Mouse (Mus musculus): ENCODE measurements around the gene Bhmt. TPM values are rescaled to one million over a fixed set of nuclear protein-coding genes. Genes with fewer than 3 reads are reported as not detected.
A peak's percentile ranks its signal among the peaks of the same experiment; 100 is the strongest.

Bhmt gene
- 0.59 and 1.8 TPM in 2 replicates for polyA plus RNA-seq (2015; fragmentation: Nextera tagmentation; extraction: Ambion mirVana)

DNA sequence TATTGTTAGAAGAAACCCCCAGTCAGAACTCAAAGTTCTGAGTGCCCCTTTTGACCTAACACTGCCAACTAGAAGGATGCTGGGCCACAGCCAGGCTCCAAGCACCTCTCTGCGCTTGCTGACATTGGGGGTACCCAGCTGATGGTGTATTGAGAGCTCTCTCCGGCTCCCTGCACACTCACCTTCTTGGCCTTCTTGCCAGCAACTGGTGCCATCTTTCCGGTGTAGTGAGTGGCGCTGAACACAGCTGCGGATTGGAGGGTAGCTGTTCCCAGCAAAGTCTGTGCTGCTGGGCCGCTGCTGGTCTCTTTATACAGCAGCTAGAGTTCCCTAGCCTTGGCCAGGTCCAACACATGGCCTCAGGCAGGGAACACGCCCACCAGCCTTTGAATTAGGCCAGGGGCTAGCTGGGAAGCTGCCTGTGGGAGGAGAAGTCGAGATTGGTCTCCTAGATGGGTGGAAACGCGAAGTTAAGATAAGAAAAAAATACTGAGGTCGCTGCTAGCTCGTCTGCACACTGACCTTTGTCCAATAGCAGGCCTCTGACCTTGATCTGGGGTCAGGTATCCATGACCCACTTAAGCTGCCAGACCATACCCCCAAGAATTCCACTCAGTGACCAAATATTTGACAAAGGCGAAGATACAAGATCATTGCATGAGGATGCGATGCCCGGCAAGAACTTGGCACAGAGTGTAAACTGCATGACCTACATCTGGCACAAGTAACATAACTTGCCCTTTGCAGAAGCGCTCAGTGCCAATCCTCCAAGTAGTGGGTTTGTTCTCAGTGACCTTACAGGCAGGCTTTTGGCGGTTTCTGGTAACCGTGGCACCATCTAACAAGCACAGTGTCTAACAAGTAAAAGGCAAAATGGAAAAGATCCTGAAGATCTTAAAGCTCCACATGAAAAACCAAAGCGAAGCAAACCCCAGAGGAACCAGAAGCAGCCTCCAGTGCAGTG lies at the start of gene Bhmt:
Bhmt (minus strand) TSS at position 680 of the 964 bp plus-strand sequence.
- Histone ChIP-seq H3K36me3 (ENCODE audit: control insufficient read depth, insufficient read depth, low read length) (no peaks in the 10 kb centered on the region), H3K9ac (ENCODE audit: low read depth, low read length) (no peak within 1 kb of the TSS), H3K27me3 (replicated peaks; ENCODE audit: control insufficient read depth, insufficient read depth, low read length) (no peaks in the 10 kb centered on the region), H3K27ac (ENCODE audit: low read length) (no peak within 1 kb of the TSS), H3K9me3 (ENCODE audit: control insufficient read depth, low read length) (no peaks in the 10 kb centered on the region), H3K4me3 (ENCODE audit: low read length) (no peak within 1 kb of the TSS), H3K4me1 (ENCODE audit: control insufficient read depth, insufficient read depth, low read length) (no peaks in the 10 kb centered on the region), H3K4me2 (ENCODE audit: low read depth, low read length) (no peak within 1 kb of the TSS)
- 0 out of 2 replicates have a peak, but pooled peaks have one; percentile 36 for ATAC-seq
- 65% methylated on average over 19 of the region's 19 CpGs for WGBS

DNA sequence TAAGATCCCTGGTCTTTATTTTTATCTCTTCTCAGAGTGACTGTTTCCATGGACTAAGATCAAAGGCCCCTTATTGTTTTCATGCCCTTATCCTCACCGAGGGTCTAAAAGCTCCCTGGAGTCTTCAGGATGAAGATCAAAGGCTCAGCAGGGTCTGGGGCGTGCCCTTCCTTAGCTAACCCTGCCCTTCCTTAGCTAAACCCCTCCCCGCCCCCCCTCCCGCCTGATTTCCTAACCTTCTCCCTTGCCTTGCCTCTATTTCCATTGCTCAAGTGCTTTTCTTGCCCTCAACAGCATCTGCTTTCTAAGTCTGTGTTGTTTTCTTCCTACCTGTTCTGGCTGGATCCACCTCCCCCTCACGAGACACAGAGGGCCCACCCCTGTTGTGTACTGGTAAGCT lies 49.6 kb upstream of the Bhmt start:
- Histone ChIP-seq H3K9me3 (ENCODE audit: control insufficient read depth, low read length) (no peaks in the 10 kb centered on the region), H3K9ac (ENCODE audit: low read depth, low read length) (no peak overlapping the region), H3K4me2 (ENCODE audit: low read depth, low read length) (no peak overlapping the region), H3K4me3 (ENCODE audit: low read length) (no peak overlapping the region), H3K36me3 (ENCODE audit: control insufficient read depth, insufficient read depth, low read length) (no peaks in the 10 kb centered on the region), H3K27ac (ENCODE audit: low read length) (no peak overlapping the region), H3K27me3 (replicated peaks; ENCODE audit: control insufficient read depth, insufficient read depth, low read length) (no peaks in the 10 kb centered on the region), H3K4me1 (ENCODE audit: control insufficient read depth, insufficient read depth, low read length) (no peaks in the 10 kb centered on the region)
- 20% methylated on average over 5 of the region's 5 CpGs for WGBS
- no peak for ATAC-seq

DNA sequence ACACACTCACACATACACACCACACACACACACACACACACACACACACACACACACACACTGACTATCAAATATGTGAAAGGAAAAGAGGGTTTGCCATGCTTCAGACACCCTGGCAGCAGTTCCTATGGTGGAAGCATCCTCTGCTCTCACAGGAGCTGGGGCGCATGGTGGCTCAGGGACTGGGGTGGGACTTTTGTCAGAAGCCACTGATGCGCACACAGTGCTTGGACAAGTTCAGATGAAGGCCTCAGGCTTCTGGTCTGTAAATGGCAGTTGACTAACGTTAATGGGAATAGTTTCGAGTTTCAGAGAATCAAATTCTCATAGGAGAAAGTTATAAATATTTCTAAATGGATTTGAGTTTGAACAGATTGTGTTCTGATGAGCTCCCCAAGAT lies 47.5 kb upstream of the Bhmt start:
- no peaks in the 10 kb centered on the region for H3K27me3 ChIP-seq (replicated peaks; ENCODE audit: control insufficient read depth, insufficient read depth, low read length)
- no peak overlapping the region for H3K9ac ChIP-seq (ENCODE audit: low read depth, low read length)
- no peaks in the 10 kb centered on the region for H3K9me3 ChIP-seq (ENCODE audit: control insufficient read depth, low read length)
- H3K4me3 ChIP-seq (ENCODE audit: low read length): no peak overlapping the region
- WGBS: 83% methylated on average over 4 of the region's 4 CpGs
- no peaks in the 10 kb centered on the region for H3K4me1 ChIP-seq (ENCODE audit: control insufficient read depth, insufficient read depth, low read length)
- no peaks in the 10 kb centered on the region for H3K36me3 ChIP-seq (ENCODE audit: control insufficient read depth, insufficient read depth, low read length)
- H3K27ac ChIP-seq (ENCODE audit: low read length): no peak overlapping the region
- H3K4me2 ChIP-seq (ENCODE audit: low read depth, low read length): no peak overlapping the region
- no peak for ATAC-seq

DNA sequence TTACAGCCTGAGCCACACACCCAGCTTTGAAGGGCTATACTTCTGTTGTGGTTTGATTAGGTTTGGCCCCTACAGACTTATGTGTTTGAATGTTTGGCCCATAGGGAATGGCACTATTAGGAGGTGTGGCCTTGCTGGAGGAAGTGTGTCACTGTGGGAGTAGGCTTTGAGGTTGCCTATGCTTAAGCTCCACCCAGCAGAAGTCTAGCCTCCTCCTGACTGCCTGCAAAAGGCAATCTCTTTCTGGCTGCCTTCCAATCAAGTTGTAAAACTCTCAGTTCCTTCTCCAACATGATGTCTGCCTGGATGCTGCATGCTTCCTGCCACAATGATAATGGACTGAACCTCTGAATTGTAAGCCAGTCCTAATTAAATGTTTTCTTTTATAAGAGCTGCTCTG lies 45.6 kb upstream of the Bhmt start:
- peak; percentile 76 for ATAC-seq
- H3K27me3 ChIP-seq (replicated peaks; ENCODE audit: control insufficient read depth, insufficient read depth, low read length): no peaks in the 10 kb centered on the region
- H3K4me3 ChIP-seq (ENCODE audit: low read length): no peak overlapping the region
- H3K36me3 ChIP-seq (ENCODE audit: control insufficient read depth, insufficient read depth, low read length): no peaks in the 10 kb centered on the region
- no peak overlapping the region for H3K9ac ChIP-seq (ENCODE audit: low read depth, low read length)
- no peaks in the 10 kb centered on the region for H3K9me3 ChIP-seq (ENCODE audit: control insufficient read depth, low read length)
- H3K4me2 ChIP-seq (ENCODE audit: low read depth, low read length): no peak overlapping the region
- H3K27ac ChIP-seq (ENCODE audit: low read length): no peak overlapping the region
- no peaks in the 10 kb centered on the region for H3K4me1 ChIP-seq (ENCODE audit: control insufficient read depth, insufficient read depth, low read length)

DNA sequence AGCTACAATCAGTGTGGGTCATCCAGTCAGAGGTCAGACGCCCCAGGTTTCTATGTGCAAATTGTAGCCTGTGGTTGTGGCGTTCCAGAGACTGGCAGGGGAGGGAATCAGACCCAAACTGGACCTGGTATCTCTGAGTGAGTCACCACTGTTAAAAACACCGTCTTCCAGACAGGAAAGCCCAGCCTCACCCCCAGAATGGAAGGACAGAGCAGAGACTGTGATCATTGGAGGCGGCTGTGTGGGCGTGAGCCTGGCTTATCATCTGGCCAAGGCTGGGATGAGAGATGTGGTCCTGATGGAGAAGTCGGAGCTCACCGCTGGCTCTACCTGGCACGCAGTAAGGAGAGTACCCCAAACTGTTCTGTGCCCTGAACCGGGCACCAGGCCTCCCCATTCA lies 39.1 kb upstream of the Bhmt start:
- no peak overlapping the region for H3K27ac ChIP-seq (ENCODE audit: low read length)
- no peak overlapping the region for H3K9ac ChIP-seq (ENCODE audit: low read depth, low read length)
- no peak for ATAC-seq
- H3K4me3 ChIP-seq (ENCODE audit: low read length): no peak overlapping the region
- no peaks in the 10 kb centered on the region for H3K9me3 ChIP-seq (ENCODE audit: control insufficient read depth, low read length)
- 0 out of 2 replicates have a peak, but pooled peaks cover 5% of the 10 kb centered on the region for H3K27me3 ChIP-seq (replicated peaks; ENCODE audit: control insufficient read depth, insufficient read depth, low read length)
- no peaks in the 10 kb centered on the region for H3K36me3 ChIP-seq (ENCODE audit: control insufficient read depth, insufficient read depth, low read length)
- 77% methylated on average over 9 of the region's 9 CpGs for WGBS
- H3K4me2 ChIP-seq (ENCODE audit: low read depth, low read length): no peak overlapping the region
- no peaks in the 10 kb centered on the region for H3K4me1 ChIP-seq (ENCODE audit: control insufficient read depth, insufficient read depth, low read length)

DNA sequence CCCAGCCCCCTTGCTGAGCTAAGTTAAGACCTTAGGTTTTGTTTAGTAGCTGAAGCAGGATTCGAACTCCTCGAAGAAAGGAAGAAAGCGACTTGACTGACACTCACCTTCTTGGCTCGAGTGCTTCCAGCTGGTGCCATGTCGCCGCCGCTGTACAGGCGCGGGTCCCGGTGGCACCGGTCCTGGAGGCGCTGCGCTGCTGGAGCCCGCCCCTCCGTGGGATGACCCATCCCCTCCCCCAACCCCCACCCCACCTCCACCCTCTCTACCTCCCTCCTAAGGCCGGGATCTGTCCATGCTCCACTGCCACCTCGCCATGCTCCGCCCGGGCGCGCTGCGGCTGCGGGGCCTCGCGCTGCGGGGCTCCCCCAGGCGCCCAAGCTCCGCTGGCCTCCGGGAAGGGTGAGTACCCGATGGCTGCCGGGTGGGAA lies 36.4 kb upstream of the Bhmt start, which contains the start of the genes Bhmt2 and Dmgdh:
Bhmt2 (minus strand) TSS at position 172 of the 431 bp plus-strand sequence.
Dmgdh (plus strand) TSS at position 303 of the 431 bp plus-strand sequence.
- H3K27ac ChIP-seq (ENCODE audit: low read length): no peak within 1 kb of the TSS
- no peak for ATAC-seq
- H3K36me3 ChIP-seq (ENCODE audit: control insufficient read depth, insufficient read depth, low read length): no peaks in the 10 kb centered on the region
- no peaks in the 10 kb centered on the region for H3K4me1 ChIP-seq (ENCODE audit: control insufficient read depth, insufficient read depth, low read length)
- WGBS: 7% methylated on average over 30 of the region's 31 CpGs
- H3K4me3 ChIP-seq (ENCODE audit: low read length): peak within 1 kb of the TSS; percentile 19
- peak within 1 kb of the TSS; percentile 44 for H3K4me2 ChIP-seq (ENCODE audit: low read depth, low read length)
- H3K9ac ChIP-seq (ENCODE audit: low read depth, low read length): no peak within 1 kb of the TSS
- 0 out of 2 replicates have a peak, but pooled peaks cover 5% of the 10 kb centered on the region for H3K27me3 ChIP-seq (replicated peaks; ENCODE audit: control insufficient read depth, insufficient read depth, low read length)
- no peaks in the 10 kb centered on the region for H3K9me3 ChIP-seq (ENCODE audit: control insufficient read depth, low read length)

DNA sequence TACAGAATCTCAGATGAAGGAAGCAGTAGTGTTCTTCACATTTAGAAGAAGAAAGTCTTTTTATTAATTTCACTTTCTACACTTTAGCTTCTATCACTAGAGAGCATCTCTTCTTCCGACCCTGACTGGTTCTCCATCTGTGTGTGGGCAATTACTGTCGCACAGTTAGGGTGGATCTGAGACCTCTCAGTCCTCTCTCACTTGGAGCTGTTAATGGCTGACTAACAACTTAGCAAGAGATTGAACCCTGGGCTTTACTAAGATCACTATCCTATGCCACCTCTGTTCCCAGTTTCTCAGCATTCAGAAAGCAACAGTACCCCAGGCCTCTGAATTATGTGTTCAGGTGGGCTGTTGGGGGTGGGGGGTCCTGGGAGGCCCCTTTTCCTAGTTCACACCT lies 35.5 kb upstream of the Bhmt start:
- no peaks in the 10 kb centered on the region for H3K9me3 ChIP-seq (ENCODE audit: control insufficient read depth, low read length)
- no peak overlapping the region for H3K27ac ChIP-seq (ENCODE audit: low read length)
- H3K9ac ChIP-seq (ENCODE audit: low read depth, low read length): no peak overlapping the region
- H3K27me3 ChIP-seq (replicated peaks; ENCODE audit: control insufficient read depth, insufficient read depth, low read length): 0 out of 2 replicates have a peak, but pooled peaks cover 5% of the 10 kb centered on the region
- H3K4me3 ChIP-seq (ENCODE audit: low read length): no peak overlapping the region
- H3K4me1 ChIP-seq (ENCODE audit: control insufficient read depth, insufficient read depth, low read length): no peaks in the 10 kb centered on the region
- WGBS: 70% methylated on average over 2 of the region's 2 CpGs
- ATAC-seq: no peak
- no peaks in the 10 kb centered on the region for H3K36me3 ChIP-seq (ENCODE audit: control insufficient read depth, insufficient read depth, low read length)
- no peak overlapping the region for H3K4me2 ChIP-seq (ENCODE audit: low read depth, low read length)

DNA sequence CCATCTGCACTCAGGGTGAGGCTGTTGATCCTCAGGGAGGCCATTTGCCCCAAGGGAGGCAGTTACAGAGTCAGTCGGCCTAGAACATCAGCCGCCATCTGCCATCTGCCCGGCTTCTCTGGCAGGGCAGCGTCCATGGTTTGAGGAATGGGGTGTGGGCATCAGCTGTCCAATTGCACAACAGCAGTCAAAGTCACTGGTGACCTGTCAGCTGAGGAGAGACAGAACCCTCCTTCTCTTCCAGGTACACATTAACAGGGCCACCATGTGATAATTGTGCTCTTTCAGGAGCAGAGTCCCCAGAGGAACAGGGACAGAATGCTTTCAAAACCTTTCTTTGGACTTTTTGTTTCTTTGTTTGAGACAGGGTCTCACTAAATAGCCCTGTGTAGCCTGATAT lies 34.6 kb upstream of the Bhmt start:
- H3K9me3 ChIP-seq (ENCODE audit: control insufficient read depth, low read length): no peaks in the 10 kb centered on the region
- WGBS: 84% methylated on average over 4 of the region's 4 CpGs
- no peak overlapping the region for H3K4me3 ChIP-seq (ENCODE audit: low read length)
- no peak overlapping the region for H3K9ac ChIP-seq (ENCODE audit: low read depth, low read length)
- ATAC-seq: no peak
- no peak overlapping the region for H3K4me2 ChIP-seq (ENCODE audit: low read depth, low read length)
- no peaks in the 10 kb centered on the region for H3K4me1 ChIP-seq (ENCODE audit: control insufficient read depth, insufficient read depth, low read length)
- no peak overlapping the region for H3K27ac ChIP-seq (ENCODE audit: low read length)
- H3K36me3 ChIP-seq (ENCODE audit: control insufficient read depth, insufficient read depth, low read length): no peaks in the 10 kb centered on the region
- H3K27me3 ChIP-seq (replicated peaks; ENCODE audit: control insufficient read depth, insufficient read depth, low read length): 0 out of 2 replicates have a peak, but pooled peaks cover 5% of the 10 kb centered on the region

DNA sequence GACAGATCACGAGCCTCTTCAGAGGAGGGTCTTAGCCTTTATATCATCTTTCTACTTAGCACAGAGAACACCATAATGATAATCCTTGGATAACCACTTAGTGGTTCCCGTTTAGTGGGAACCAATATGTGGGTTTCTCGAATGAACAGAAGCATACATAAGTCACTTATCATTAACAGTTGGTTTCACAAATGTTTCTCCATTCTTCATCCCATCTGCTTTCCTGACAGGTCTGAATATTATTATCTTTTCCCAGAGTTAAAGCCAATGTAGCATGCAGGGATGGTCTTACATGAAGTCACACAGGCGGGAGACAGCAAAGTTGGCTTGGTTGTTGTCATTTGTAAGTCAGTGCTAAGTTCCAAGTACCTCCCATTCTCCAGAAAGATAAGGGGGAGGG lies 29.8 kb upstream of the Bhmt start:
- Histone ChIP-seq H3K27ac (ENCODE audit: low read length) (no peak overlapping the region), H3K4me2 (ENCODE audit: low read depth, low read length) (no peak overlapping the region), H3K4me3 (ENCODE audit: low read length) (no peak overlapping the region), H3K27me3 (replicated peaks; ENCODE audit: control insufficient read depth, insufficient read depth, low read length) (no peaks in the 10 kb centered on the region), H3K9me3 (ENCODE audit: control insufficient read depth, low read length) (no peaks in the 10 kb centered on the region), H3K36me3 (ENCODE audit: control insufficient read depth, insufficient read depth, low read length) (no peaks in the 10 kb centered on the region), H3K4me1 (ENCODE audit: control insufficient read depth, insufficient read depth, low read length) (no peaks in the 10 kb centered on the region), H3K9ac (ENCODE audit: low read depth, low read length) (no peak overlapping the region)
- WGBS: 94% methylated on average over 4 of the region's 4 CpGs
- ATAC-seq: no peak
